Mouse (Mus musculus): ENCODE results near the gene Acot6.

The Acot6 gene

GRCm38 (mm10) chr12:84154786-84155522 lies 54.5 kb downstream of the Acot6 start:
- peak; percentile 96 for DNase-seq

GRCm38 (mm10) chr12:84155523-84155871 lies 55.0 kb downstream of the Acot6 start:
- DNase-seq = peak; percentile 73

DNA sequence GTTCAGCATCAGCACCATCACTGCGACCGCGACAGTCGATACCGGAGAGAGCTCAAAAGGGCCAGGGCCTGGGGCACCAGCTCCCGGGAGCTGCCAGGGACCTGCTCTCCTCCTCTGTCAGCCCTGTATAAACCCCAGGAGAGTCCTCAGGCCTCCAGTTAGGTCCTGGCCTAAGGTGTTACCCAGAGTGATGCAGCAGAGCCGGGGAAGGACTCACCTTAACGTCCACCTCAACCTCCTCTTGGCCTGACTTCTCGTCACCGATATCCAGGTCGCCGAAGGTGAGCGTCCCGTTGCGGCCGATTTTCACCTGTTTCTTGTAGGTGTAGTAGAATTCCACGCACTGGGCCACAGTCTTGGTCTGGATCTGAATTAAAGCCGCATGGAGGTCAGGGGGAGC lies 55.8 kb downstream of the Acot6 start:
- peak; percentile 43 for DNase-seq

GRCm38 (mm10) chr12:84158156-84158555 lies 57.7 kb downstream of the Acot6 start:
- DNase-seq = no peak

- DNase-seq = no peak
These were observed 60.0 kb downstream of the Acot6 start for GRCm38 (mm10) chr12:84160491-84160890.
